Mouse (Mus musculus): ENCODE measurements around the gene 4930412O13Rik.

DNA sequence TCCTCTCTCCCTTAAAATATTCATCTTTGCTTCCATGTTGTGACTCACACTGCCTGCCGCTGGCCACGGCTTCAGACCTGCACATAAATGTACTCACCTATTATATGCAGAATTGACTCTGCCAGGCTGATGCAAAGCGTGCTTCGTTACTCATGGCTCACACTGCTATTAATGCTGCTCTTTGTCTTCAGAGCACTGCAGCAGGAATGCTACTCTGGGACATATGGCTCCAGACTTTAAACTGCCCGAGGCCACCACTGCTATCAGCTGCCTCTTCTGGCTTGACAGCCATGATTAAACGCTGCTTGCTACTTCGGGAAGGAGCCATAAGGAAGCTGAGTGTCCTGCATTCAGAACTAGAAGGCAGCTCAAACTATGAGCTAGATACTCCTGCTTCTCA lies 45.9 kb upstream of the 4930412O13Rik start:
- TF ChIP-seq CTCF (IDR thresholded peaks at IDR 0.05; ENCODE audit: control insufficient read depth, insufficient read depth, insufficient replicate concordance, low read depth, low read length) (no peak), POLR2A (IDR thresholded peaks at IDR 0.05; ENCODE audit: control insufficient read depth, low read depth, low read length) (no peak)
